Mouse (Mus musculus): ENCODE results near the gene Exosc1. TPM values are rescaled to one million over a fixed set of nuclear protein-coding genes. Genes with fewer than 3 reads are reported as not detected.

Exosc1 gene
- total RNA-seq, 2 experiments from 2014 or later: 18.0 to 18.2 TPM

DNA sequence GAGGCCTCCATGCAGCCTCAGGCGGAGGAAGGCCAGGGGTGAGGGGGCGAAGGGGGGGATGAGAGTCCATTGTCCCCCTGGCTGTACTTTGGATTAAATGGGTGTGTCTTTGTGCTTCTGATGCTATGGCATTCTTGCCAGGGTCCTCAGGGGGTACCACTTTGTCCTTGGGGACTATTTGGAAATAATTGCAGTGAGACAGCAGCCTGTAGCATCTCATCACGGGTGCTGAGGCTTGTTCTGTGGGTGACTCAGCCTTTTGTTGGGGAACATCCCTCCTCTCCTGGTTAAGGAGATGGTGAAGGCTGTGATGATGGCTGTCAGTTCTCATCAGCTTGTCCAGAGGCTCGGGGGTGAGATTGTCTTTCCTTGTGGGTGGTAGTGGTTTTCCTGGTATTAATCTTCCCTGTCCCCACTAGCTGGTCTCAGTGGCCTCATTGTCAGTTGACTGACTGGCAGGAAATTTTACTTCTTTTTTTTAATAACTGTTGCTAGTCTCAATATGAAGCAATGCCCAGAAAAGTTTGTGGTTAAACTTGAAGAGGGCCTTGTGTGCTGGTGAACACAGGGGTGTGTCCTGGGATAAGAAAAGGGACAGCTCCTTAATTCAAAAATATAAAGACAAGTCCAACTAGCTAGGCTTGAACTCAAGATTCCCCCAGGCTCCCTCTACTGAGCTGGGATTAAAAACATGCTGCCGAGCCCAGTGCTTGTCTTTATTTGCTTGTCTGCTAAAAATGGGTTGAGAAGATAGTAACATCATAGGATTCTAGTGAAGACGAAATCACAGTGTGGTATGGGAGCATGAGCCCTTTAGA is 19.2 kb downstream of the Exosc1 start:
- no peak for DNase-seq

DNA sequence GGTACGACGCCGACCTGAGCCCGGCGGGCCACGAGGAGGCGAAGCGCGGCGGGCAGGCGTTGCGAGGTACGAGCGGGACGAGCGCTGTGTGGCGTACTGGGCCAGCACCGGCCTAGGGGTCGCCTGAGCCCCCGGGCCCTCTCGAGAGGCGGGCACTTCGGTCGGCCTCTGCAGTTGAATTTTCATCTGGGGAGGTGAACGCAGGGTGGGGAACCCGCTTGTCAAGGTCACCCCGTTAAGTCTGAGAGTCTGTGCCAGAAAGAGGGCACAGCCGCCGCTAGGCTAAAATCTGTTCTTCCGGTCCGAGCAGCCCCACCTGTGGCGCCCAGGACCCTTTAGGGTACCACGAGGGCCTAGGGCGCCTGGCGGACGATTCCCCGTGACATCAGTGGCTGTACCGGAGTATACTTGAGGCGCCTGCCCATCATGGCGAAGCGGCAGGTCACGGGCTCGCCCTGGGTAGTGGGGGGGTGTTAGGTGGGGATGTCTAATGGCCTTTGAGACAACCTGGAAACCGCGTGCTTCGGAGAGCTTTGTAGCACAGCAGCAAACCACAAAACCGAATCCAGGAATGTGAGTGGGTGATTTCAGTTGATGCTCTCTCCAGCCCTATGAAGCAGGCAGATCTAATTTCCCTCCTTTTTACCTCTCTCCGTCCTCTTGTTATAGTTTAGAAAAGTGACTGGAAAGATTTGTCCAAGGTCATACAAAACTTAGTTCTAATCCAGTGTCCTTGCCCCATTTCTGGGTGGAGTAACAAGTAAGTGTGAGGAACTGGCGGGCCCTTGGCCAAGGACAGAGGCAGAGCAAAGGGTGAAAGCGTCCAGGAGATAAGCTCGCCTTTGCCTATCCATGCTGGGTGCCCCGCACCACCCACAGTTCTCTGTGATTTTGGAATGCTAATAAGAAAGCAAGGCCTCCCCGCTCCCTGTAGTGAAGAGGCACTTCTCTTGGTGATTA is 20.8 kb downstream of the Exosc1 start:
- peak; percentile 52 for DNase-seq

DNA sequence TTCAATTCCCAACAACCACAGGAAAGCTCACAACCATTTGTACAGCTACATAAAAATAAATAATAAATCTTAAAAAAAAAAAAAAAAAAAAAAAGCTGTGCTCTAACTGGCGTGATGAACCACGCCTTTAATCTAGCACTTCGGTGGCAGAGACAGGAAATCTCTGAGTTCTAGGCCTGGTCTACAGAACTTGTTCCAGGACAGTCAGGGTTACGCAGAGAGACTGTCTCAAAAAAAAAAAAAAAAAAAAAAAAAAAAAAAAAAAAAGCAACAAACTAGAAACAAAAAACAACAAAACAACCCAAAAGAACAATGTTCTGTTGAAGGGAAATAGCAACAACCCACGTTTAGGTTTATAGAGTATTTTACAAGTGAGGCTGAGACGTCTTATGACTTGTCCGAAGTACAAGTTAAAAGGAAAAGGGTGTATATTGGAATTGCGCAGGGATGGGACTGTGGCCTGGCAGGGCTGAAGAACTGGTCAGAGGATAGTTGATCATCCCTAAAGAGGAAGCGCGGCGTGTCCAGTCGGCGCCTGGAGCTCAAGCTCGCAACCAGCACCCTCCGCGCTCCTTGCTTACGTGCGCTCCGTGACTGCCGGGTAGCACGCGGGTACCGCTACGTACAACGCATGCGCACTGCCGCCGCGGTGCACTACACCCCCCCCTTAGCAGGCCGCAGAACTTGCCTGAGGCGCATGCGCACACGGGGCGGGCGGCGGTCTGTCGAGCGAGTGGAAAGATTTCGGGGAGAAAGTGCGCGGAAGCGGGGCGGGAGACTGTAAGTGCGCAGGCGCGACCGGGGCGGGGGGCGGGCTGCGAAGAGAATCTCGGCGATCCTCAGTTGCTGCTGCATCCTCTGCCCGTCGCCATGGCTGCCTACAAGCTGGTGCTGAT is 21.8 kb downstream of the Exosc1 start, which contains the start of gene Pgam1:
TSS of gene Pgam1 (plus strand) at position 746 of the 896 bp plus-strand sequence.
- DNase-seq: peak; percentile 98

DNA sequence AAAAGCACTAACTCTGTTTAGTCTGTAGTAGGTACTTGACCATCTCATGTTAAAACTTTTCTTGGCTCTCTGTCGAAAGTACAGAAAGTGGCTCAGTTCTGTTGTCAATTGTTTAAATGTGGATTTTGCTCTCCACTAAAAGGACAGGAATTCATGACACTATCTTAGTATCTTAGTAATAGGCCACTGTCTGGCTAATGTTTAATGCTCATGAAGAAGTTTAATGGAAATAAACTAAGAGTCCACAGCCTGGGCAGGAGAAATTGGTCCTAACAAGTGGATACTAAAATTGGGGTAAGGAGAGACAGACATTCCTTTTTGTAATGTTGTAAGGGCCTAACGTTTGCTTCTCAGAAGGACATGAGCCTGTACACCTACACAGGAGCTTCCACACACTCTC is 22.8 kb downstream of the Exosc1 start:
- DNase-seq: no peak

DNA sequence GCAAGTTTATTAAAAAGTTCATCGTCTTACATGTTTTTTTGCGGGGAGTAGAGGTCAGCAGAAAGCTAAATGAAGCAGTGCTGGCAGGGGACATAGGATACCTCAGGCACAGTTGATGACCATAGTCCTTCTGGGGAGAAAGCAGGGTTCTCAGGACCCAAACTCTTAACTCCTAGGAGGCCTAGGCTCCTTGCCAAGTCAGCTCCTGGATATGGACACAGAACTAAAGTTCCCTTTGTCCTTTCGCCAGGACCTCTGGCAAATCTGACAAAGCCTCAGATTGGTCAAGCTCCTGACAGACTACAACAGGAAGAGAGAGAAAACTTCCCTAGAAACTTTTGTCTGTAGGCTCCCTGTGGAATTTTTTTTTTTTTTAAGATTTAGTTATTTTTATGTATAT is 24.5 kb downstream of the Exosc1 start:
- no peak for DNase-seq

DNA sequence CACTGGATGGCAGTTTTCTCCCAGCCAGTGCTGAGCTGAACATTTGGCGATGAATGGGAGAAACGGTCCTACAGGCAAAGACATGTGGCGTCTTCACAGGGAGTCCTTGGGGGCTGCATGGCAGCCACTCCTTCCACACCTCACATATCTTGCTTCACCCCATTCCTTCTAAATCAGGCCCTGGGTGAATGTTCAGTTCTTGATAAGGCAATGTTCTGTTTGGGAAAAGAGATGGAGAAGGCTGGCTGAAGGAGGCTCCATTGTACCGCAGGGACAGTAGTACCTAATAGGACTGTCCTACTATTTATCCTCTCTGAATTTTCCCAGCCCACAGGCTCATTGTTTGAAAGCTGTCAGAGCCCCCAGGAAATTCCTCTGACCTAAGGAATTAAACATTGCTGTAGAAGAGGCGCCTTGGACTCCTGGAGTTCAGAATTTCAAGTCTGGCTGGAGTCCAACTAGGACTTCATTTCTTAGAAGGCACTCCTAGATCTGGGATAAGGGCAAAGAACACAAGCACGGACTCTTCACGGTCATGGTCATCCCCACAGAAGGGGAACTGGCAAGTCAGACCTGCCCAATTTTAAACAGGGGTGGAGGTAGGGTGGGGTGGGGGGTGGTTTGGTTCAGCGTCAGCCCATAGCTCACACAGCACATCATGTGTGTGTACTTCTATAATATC is 26.0 kb downstream of the Exosc1 start:
- no peak for DNase-seq

DNA sequence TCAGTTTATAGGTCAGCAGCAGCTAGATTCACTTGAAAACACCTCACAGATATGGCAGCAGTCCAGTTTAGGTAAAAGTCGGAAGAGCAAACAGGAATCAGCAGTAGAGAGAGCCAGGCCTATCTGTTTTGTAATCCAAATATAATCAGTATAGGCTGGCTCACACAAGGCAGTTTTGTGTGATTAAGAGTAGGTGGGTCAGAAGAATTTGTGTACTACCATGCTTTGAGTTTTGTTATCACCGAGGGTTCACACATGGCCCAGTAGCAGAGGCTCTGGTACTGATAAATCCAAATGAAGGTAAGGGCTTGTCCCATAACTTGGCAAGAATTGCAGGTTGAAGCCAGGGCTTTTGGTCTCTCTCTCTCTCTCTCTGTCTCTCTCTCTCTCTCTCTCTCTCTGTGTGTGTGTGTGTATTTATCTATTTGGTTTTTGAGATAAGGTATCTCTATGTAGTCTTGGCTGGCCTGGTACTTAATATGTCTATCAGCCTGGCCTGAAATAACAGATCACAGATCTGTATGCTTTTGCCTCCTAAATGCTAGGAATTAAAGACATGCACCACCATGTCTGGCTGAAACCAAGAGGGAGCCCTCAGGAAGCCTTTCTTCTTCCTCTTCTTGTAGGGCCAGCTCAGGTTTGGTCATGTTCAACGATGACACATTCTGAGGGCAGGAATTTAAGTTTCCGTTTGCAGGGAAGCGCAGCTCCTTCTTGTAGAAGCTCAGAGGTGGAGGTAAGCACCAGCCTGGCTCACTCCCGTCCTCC is 26.7 kb downstream of the Exosc1 start:
- DNase-seq: no peak

DNA sequence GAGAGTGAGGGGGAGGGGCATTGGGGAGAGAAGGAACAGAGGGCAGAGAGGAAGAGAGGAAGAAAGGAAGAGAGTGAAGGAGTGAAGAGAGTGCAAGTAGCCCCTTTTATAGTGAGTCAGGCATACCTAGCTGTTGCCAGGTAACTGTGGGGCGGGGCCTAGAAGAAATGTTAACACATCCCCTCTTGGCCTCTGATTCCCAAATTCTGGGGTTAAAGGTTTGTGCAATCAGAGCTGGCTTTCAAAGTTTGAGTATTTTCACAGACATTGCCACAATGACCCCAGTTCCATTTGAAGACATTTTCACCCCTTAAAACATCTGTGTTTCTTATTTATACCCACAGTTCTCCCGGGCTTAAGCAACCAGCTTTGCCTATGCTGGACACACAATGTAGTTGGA is 28.0 kb downstream of the Exosc1 start:
- no peak for DNase-seq

DNA sequence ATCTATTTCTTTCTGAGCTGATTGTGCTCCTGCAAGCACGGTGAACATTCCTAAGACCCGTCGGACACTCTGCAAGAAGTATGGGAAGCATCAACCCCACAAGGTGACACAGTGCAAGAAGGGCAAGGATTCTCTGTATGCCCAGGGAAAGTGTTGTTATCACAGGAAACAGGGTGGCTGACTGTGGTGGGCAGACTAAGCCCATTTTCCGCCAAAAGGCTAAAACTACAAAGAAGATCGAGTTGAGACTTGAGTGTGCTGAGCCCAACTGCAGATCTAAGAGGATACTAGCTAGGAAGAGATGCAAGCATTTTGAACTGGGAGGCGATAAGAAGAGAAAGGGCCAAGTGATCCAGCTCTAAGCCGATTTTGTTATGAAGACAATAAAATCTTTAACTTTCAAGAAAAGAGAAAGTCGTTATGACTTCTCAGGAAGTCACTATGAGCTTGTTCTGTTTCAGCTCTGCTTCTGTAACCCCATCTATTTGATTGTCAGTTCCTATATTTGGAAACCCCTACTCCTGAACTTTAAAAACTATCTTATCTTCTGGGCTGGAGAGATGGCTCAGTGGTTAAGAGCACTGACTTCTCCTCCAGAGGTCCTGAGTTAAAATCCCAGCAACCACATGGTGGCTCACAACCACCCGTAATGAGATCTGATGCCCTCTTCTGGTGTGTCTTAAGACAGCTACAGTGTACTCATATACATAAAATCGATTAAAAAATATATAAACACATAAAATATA is 30.2 kb downstream of the Exosc1 start:
- DNase-seq: no peak

DNA sequence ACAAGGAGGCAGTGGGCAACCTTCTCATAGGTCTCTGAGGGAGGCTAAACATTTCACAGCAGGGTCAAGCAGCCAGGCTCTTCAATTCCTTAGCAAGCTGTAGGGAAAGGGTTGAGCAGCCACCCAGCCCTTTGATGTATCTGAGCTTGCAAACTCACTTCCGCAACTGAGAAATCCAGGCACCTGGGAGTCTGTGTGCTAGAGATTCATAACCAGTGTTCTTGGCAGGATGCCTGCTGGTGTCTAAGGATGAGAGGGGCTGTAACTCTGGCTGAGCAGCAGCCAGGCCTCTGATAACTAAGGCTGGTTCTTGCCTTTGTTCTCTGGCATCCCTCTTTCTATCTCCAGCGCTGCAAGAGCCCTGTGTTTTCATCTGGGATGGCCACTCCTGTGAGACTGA is 31.5 kb downstream of the Exosc1 start:
- DNase-seq: peak; percentile 26

DNA sequence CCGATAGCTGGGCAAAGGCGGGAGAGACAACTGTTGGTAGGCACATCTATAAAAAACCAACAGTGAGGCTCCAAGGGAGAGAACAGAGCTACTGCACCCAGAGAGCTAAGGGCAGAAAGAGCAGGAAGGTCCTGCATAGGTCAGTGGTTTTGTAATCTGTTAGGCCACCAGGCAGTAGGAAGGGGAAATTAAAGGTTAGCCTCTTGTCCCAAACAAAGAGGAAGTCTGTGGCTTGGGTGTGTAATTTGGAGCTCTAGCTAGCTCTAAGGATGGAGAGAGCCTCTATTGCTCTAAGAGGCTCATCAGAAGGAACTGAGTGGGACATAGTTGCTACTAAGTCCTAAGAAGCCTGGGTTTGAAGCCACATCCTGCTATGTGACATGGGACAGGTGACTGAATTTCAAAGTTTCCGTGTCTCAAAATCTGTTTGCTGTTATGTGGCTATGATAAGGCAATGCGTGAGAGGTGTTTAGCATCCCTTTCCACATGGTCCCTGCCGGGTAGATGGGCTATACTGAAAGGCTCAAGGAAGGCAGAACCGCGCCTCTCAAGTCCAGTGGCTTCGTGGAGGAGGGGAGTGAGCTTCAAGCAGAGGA is 32.6 kb downstream of the Exosc1 start:
- DNase-seq: no peak

DNA sequence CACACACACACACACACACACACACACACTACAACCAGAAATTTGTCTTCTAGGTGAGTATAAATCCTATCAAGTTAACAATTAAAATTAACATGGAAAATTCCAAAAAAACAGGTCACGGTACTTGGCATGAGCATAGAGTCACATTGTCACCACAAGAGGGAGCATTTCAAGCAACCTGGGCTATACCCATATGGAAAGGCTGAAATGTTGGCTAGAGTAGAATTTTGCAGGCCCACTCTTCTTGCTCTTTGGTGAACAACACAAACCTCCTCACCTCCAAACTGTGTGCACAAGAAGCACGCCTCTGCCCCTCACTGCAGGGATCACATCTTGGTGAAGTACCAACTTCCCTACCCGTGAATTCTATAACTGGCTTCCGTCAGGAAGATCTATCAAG is 34.4 kb downstream of the Exosc1 start:
- DNase-seq: peak; percentile 33

DNA sequence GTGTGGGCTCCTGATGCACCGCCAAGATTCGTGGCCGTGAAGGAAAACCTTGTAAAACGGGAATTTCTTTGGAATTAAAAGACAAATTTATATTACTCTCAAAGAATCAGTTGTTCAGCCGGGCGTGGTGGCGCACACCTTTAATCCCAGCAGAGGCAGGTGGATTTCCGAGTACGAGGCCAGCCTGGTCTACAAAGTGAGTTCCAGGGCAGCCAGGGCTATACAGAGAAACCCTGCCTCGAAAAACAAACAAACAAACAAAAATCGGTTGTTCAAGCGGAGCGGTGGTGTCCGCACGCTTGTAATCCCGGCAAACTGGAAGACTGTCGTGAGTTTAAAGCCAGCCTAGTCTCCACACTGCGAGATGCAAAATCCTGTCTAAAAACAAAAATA is 36.9 kb downstream of the Exosc1 start:
- DNase-seq: no peak

DNA sequence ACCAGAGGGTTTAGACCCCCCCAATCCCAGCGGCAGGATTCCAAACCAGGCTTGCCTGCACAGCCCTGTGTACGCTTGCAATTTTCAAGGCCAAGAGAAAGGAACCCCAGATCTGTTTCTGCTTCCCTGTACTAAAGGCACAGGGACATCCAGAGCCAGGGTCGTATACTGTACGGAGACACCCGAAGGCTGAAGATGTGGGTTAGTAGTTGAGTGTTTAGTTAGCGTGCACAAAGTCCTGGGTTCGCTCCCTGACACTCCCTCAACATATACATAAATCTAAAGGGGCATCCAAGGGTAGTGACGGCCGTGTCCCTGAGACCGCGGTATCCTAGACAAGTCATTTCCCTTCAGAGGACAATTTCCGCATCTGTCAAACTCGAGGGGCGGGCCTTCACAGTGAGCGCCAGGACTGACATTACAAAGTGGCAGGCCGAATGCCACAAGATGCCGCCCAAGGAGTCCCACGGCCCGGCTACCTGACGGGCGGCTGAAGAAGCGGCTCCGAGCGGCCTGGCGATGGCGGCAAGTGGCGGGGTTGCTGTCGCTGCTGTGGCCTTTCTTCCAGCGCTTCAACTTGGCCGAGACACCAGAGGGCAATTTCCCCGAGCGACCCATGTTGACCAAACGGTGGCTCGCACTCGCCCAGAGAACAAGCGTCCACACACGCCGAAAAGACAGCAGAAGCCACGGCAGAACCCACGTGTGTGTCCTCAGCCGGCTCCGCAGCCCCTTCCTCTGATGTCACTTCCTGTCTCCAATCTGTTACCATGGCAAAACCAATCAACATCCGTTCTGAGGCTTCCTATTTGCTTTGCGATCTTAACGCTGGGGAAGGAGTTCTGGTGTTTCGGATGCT is 37.5 kb downstream of the Exosc1 start, which contains the start of gene Rrp12:
TSS of gene Rrp12 (minus strand) at position 714 of the 859 bp plus-strand sequence.
- peak; percentile 79 for DNase-seq

DNA sequence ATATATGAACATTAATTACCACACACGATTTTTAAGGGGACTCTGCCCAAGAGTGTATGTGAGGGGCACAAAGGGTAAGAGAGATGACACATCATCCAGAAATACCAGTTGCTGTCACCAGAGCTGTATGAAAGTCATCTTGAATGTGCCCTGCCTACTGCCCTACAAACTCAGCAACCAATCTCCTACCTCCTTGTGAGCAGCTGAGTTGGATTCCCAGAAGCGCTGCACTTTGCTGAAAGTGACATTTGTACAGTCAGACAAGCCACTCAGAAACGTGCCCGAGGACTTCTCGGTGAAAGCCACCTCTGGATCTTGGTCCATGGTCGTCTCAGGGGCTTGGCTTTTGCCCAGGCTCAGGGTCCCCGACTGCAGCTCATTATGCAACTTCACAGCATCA is 38.3 kb downstream of the Exosc1 start:
- peak; percentile 35 for DNase-seq

DNA sequence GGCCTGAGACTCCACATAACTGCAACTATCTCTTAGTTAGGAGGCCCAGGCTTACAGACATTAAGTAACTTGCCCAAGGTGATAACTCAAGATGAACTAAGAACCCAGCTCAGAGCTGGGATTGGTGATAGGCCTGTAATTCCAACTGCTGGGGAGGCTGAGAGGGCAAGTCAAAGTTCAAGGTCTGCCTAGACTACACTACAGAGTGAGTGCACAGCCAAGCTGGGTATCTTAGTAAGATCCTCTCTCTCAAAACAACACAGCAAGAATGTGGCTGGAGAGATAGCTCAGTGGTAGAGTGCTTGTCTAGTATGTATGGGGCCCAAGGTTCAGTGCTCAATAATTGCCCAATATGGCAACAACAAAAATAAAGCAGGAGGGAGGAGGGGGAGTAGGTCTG is 45.0 kb downstream of the Exosc1 start:
- DNase-seq: no peak

DNA sequence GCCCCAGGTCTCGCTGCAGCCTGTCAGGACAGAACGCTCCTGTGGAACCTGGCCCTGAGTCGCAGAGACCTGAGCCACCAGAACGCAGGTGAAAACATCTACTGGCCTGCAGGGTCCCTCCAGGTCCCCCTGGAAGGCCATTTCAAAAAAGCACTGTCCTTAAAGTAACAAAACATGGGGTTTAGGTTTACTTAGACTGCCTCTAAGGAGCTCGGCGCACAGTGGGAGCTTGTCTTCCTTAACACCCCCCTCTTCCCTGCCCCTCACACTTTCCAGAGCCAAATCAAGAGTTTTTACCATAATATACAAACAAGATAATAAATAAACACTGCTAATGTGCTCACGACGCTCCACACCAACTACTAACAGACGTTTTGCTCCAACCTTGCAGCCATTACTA is 49.3 kb downstream of the Exosc1 start:
- DNase-seq: no peak

DNA sequence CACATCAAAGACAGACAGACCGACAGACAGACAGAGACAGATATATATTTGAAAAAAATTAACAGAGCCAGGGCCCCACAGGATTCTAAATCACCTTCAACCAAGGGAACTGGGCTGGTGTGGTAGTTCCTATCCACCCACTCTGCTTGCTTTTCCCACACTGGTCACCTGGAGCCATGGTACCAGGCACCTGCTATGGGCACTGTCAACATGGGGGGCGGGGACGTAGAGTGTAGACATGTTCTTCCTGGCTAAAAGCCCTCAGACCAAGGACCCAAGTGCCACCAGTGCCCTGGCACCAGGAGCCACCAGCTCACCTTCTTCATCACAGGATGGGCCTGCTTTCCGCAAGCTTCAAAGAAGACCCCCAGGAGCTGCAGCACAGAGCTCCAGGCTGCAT is 51.4 kb downstream of the Exosc1 start:
- DNase-seq: no peak

DNA sequence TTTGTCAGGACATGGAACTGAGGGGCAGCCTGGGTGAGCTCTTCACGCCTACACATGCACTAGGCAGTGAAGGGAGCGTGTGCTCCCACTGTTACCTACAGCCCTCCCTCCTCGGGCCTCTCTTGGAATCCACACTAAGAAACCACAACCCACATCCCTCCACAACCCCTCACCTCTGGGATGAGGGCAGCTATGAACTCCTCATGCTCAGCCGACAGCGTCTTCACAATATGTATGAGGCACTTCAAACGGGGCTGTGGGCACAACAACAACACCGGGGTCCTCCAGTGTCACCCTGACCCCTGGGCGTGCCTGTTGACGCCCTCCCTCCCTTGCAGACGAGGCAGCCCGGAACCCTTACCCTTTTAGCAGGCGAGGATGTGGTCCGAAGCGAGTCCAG is 58.9 kb downstream of the Exosc1 start:
- DNase-seq: no peak
